Mouse (Mus musculus) testis, adult 2 months (tissue): ENCODE data around the gene Frs2. TPM values are rescaled to one million over a fixed set of nuclear protein-coding genes. Genes with fewer than 3 reads are reported as not detected.

Source experiments
- H3K27ac ChIP-seq: fragments of 200-500 bp; 2 replicates; pipeline ENCODE4 v1.5.1; 2012; ENCODE audit warnings: low read depth, low read length; ENCODE audit not compliant: control insufficient read depth, insufficient read depth
- H3K27me3 ChIP-seq: fragments of 200-500 bp; 2 replicates; pipeline ENCODE4 v1.6.1; 2012; ENCODE audit warnings: mild to moderate bottlenecking, low read length, moderate library complexity; ENCODE audit not compliant: control insufficient read depth, insufficient read depth
- H3K36me3 ChIP-seq: fragments of 200-500 bp; 2 replicates; pipeline ENCODE4 v1.6.1; 2012; ENCODE audit warnings: mild to moderate bottlenecking, low read length; ENCODE audit not compliant: control insufficient read depth, insufficient read depth
- H3K4me1 ChIP-seq: fragments of 200-500 bp; 2 replicates; pipeline ENCODE4 v1.6.1; 2012; ENCODE audit warnings: low read length; ENCODE audit not compliant: control insufficient read depth, insufficient read depth
- H3K4me3 ChIP-seq: fragments of 200-500 bp; 2 replicates; pipeline ENCODE4 v1.5.1; 2012; ENCODE audit warnings: low read depth, mild to moderate bottlenecking, low read length, moderate library complexity, mixed read lengths; ENCODE audit not compliant: control insufficient read depth
- CTCF ChIP-seq: fragments of 200-500 bp; IDR thresholded peaks from 2 replicates; pipeline ENCODE4 v1.5.1; 2012; ENCODE audit warnings: low read depth, mild to moderate bottlenecking, inconsistent platforms, low read length, moderate library complexity; ENCODE audit not compliant: control insufficient read depth, insufficient read depth, insufficient replicate concordance
- POLR2A ChIP-seq: fragments of 200-500 bp; IDR thresholded peaks from 2 replicates; pipeline ENCODE4 v1.6.1; 2012; ENCODE audit warnings: low read depth, mild to moderate bottlenecking, inconsistent platforms, low read length, moderate library complexity; ENCODE audit not compliant: control insufficient read depth
- polyA plus RNA-seq: library from polyadenylated mRNA; depleted of rRNA; stranded (reverse); fragments of >200 nt; gene quantifications from 2 replicates; pipeline ENCODE4 v1.2.3, GENCODE M21; 2012

Frs2 gene
- polyA plus RNA-seq, 1 experiment = 10.3 TPM

DNA sequence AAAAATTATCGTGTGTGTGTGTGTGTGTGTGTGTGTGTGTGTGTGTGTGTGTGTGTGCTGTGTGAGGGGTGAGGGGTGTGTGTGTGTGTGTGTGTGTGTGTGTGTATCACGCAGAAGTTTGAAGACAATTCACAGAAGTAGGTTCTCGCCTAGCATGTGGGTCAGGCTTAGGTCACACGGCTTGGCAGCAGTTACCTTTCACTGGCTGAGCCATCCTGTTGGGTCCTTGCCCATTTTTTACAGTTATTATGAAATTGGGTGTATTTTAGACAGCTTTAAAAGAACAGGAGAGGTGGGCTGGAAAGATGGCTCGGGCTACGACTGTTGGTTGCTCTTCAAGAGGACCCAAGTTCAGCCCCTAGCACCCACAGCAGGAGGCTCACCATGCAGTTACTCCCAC, 18.3 kb downstream of the Frs2 start:
- Histone ChIP-seq H3K4me1 (peaks cover 3% of the 10 kb centered on the region), H3K4me3 (peak overlapping the region; percentile 23; the same call in 1 of the 2 replicates), H3K27me3 (no peaks in the 10 kb centered on the region), H3K36me3 (no peaks in the 10 kb centered on the region), H3K27ac (no peak overlapping the region)
- TF ChIP-seq POLR2A (no peak), CTCF (no peak)

DNA sequence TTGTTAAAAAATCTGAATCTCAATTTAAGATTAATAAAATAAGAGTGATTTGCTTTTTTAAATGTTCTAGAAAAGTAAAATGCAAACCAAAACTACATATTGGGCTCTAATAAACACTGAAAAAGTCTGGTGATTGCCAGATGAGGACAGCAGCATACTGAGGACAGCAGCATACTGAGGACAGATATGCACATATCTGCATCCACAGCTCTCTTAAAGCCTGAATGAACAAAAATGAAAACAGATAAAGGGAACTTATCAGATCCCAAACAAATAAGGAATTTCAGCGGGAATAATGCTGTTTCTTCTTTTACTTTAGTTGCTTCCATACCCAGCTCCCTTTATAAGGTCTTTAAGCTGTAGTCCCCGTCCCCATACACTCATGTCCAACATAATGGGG, 19.6 kb downstream of the Frs2 start:
- H3K4me3 ChIP-seq = no peak overlapping the region
- no peaks in the 10 kb centered on the region for H3K36me3 ChIP-seq
- peaks cover 3% of the 10 kb centered on the region for H3K4me1 ChIP-seq
- no peak for TF ChIP-seq POLR2A
- no peak for TF ChIP-seq CTCF
- H3K27me3 ChIP-seq = no peaks in the 10 kb centered on the region
- H3K27ac ChIP-seq = no peak overlapping the region

DNA sequence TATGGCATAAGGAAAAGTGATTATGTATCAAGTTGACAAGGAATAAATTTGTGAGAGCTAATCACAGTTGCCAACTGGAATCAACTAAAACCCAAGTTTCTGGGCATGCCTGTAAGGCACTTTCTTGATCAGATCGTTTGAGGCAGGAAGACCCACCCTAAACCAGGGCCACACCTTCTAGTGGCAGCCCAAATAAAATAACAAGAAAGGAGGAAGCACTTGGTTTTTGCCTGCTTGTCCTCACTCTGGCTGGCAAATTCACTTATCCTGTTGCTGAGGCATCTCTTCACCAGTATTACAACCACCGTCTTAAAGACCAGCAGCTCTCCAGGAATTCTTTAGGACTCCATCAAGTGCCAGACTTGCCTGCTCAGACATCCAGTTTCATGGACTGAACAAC, 20.9 kb downstream of the Frs2 start:
- Histone ChIP-seq H3K27ac (no peak overlapping the region), H3K36me3 (no peaks in the 10 kb centered on the region), H3K27me3 (no peaks in the 10 kb centered on the region), H3K4me1 (peaks cover 3% of the 10 kb centered on the region), H3K4me3 (no peak overlapping the region)
- no peak for TF ChIP-seq CTCF
- no peak for TF ChIP-seq POLR2A

DNA sequence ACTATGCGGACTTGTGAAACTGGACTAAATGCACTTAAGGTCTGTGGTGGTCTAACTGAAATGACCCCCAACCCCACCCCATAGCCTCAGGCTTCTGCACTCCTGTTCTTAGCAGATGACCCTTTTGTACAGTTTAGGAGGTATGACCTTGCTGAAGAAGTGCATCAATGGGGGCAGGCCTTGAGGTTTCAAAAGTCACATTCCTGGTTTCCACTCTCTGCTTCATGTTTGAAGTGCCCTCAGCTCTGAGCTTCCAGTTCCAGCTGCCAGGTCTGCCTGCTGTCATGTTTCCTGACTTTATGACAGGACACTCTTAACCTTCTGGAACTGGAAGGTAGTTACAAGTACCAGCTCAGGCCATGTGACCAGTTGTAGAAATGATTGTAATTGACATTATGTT, 21.6 kb downstream of the Frs2 start:
- TF ChIP-seq POLR2A (no peak), CTCF (no peak)
- H3K27ac ChIP-seq = no peak overlapping the region
- no peaks in the 10 kb centered on the region for H3K36me3 ChIP-seq
- H3K27me3 ChIP-seq = no peaks in the 10 kb centered on the region
- H3K4me1 ChIP-seq = peaks cover 3% of the 10 kb centered on the region
- H3K4me3 ChIP-seq = no peak overlapping the region

DNA sequence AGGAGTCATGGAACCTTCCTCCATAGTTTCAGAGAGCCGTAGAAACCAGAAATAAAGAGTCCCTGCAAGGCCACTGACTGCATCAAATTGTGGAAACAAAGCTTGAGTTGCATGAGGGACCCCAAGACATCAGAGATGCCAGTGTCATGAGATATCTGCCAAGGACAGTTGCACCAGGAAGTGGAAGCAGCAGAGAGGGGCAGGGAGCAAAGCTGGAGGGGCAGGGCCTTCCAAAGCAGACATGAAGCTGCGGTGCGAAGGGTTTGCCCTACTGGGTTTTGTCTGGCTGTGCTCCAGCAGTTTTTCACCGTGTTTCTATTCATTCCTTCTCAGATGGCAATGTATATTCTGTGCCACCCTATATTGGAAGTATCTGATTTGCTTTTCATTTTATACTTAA, 22.1 kb downstream of the Frs2 start:
- TF ChIP-seq CTCF = no peak
- TF ChIP-seq POLR2A = no peak
- no peaks in the 10 kb centered on the region for H3K36me3 ChIP-seq
- H3K27ac ChIP-seq = no peak overlapping the region
- H3K4me3 ChIP-seq = no peak overlapping the region
- no peaks in the 10 kb centered on the region for H3K27me3 ChIP-seq
- peaks cover 3% of the 10 kb centered on the region for H3K4me1 ChIP-seq

DNA sequence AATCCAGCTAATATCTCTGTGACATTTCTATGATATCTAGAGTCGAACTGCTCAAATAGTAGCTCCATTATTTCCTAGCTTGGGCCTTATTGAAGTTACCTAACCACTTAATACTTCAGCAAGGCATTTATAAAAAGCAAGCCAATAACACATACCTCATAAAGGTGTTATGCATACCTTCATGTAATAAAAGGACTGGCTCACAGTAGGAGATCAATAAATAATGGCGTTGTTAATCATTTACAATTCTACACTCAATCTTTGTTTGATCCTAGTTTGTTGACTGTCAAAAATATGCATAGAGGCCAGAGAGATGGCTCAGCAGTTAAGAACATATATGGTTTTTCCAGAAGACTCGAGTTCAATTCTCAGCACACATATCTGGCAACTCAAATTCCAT, 26.9 kb downstream of the Frs2 start:
- Histone ChIP-seq H3K4me3 (no peak overlapping the region), H3K27me3 (no peaks in the 10 kb centered on the region), H3K36me3 (no peaks in the 10 kb centered on the region), H3K4me1 (no peaks in the 10 kb centered on the region), H3K27ac (no peak overlapping the region)
- TF ChIP-seq CTCF (no peak), POLR2A (no peak)

DNA sequence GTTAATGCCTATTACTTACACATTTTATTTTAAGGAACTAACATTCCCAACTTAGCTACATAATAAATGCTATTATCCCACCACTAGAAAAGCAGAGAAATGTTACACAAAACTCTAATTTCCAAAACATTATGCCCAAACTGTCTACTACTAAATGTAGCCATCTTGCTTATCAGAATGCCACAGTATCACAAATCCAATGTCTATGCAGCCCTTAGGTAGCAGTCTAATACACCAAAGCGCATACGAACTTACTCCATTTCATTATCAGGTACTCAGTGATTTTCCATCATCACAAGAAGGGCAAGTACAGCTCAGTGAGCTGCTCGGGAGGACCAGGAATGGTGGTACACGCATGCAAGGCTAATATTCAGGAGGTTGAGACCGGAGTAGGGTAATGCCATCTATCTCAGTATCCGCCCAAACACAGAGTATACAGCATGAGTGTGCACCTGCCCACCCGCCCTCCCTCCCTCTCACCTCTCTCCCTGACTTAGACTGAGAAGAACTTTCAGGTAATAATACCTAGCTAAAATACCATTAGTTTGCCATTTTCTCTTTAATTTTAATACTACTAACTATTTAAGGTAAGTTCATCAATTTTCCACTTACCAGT, 28.2 kb downstream of the Frs2 start:
- H3K27ac ChIP-seq = no peak overlapping the region
- H3K4me3 ChIP-seq = no peak overlapping the region
- no peaks in the 10 kb centered on the region for H3K27me3 ChIP-seq
- TF ChIP-seq CTCF = no peak
- TF ChIP-seq POLR2A = no peak
- no peaks in the 10 kb centered on the region for H3K4me1 ChIP-seq
- H3K36me3 ChIP-seq = no peaks in the 10 kb centered on the region

DNA sequence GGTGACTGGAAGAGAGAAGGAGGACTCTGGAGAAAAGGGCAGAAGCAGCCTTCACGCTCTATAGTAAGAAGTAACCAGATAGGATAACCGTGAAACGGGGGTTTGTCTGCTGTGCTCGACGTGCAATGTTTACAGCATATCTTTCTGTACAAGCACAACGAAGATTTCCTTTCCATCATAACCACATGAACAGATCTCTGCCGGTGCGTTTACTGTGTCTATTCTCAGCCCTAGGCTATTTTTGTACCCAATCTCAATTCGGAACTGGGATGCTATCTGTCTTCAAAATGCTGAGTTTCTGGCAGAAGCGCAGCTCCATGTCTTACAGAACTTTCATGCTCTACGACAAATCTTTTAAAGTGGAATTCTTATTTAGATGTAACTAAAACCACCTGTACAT, 28.8 kb downstream of the Frs2 start:
- Histone ChIP-seq H3K27ac (no peak overlapping the region), H3K36me3 (no peaks in the 10 kb centered on the region), H3K4me3 (no peak overlapping the region), H3K4me1 (no peaks in the 10 kb centered on the region), H3K27me3 (no peaks in the 10 kb centered on the region)
- no peak for TF ChIP-seq POLR2A
- no peak for TF ChIP-seq CTCF
